Mouse (Mus musculus) limb, embryonic 11.5 days (tissue): ENCODE data around the gene Ccdc85c. TPM values are rescaled to one million over a fixed set of nuclear protein-coding genes. Genes with fewer than 3 reads are reported as not detected.

ENCODE experiments used
- ATAC-seq: fragments of 200-750 bp; cut with Nextera tagmentation; 2 replicates; pipeline ENCODE4 v1.8.0; 2017; ENCODE audit warnings: low read depth; ENCODE audit not compliant: insufficient number of reproducible peaks, low FRiP score, low TSS enrichment
- DNase-seq: peaks from one replicate; pipeline ENCODE4 v3.0.0-alpha.2; 2015; ENCODE audit warnings: low spot score
- H3K27ac ChIP-seq: fragments of 300-500 bp; sonication (generic); replicated peaks from 2 replicates; pipeline ENCODE4 v1.5.1; 2014; ENCODE audit warnings: low read depth, mild to moderate bottlenecking, low read length
- H3K27me3 ChIP-seq: fragments of 300-500 bp; sonication (generic); 2 replicates; pipeline ENCODE4 v1.6.1; 2014; ENCODE audit warnings: mild to moderate bottlenecking, low read length, mixed read lengths; ENCODE audit not compliant: control insufficient read depth, insufficient read depth
- H3K36me3 ChIP-seq: fragments of 300-500 bp; sonication (generic); 2 replicates; pipeline ENCODE4 v1.6.1; 2014; ENCODE audit warnings: mild to moderate bottlenecking, low read length, moderate library complexity, mixed read lengths; ENCODE audit not compliant: control insufficient read depth, insufficient read depth
- H3K4me1 ChIP-seq: fragments of 300-500 bp; sonication (generic); 2 replicates; pipeline ENCODE4 v1.6.1; 2014; ENCODE audit warnings: low read length, mixed read lengths; ENCODE audit not compliant: control insufficient read depth, insufficient read depth
- H3K4me2 ChIP-seq: fragments of 300-500 bp; sonication (generic); 2 replicates; pipeline ENCODE4 v1.6.1; 2014; ENCODE audit warnings: low read depth, mild to moderate bottlenecking, moderate library complexity; ENCODE audit not compliant: severe bottlenecking
- H3K4me3 ChIP-seq: fragments of 300-500 bp; sonication (generic); 2 replicates; pipeline ENCODE4 v1.5.1; 2014; ENCODE audit warnings: low read depth, low read length
- H3K9ac ChIP-seq: fragments of 300-500 bp; sonication (generic); 2 replicates; pipeline ENCODE4 v1.6.1; 2014; ENCODE audit warnings: mild to moderate bottlenecking, low read length
- H3K9me3 ChIP-seq: fragments of 300-500 bp; sonication (generic); 2 replicates; pipeline ENCODE4 v1.6.1; 2016; ENCODE audit warnings: low read length; ENCODE audit not compliant: control insufficient read depth
- WGBS: fragments of 180-500 bp; shearing (Covaris S2); extraction: QIAGEN DNeasy Blood & Tissue Kit; methylation state at CpG from one replicate; pipeline ENCODE4 v1.1.7; 2014; 5-methylcytosine and 5-hydroxymethylcytosine counted together
- polyA plus RNA-seq: library from polyadenylated mRNA; unstranded; fragments of >200 nt; fragmentation: Nextera tagmentation; extraction: Ambion mirVana; gene quantifications from 2 replicates; pipeline ENCODE4 v1.2.1, GENCODE M21; 2014

Gene Ccdc85c
- polyA plus RNA-seq, 1 experiment from 2014 or later = 7.3 TPM

DNA sequence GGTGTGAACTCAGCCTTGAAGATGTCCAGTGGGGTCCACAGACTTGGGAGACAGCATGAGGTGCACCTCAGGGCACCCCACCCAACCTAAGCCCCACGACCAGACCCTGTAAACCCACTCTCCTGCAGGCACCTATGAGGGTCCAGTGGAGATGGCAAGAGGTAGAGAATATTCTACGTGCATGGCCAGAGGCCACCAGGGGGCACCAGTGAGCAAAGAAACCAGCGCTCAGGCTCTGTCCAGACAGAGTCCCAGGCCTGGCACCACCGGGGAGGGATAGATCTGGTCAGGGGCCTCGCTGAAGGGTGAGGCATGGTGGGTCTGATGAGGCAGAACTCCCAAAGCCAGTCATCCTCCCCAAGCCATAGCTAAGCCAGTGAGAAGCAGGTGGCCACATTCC, 68.6 kb downstream of the Ccdc85c start:
- Histone ChIP-seq H3K27ac (no peak overlapping the region), H3K4me2 (no peak overlapping the region), H3K9ac (no peak overlapping the region), H3K27me3 (no peaks in the 10 kb centered on the region), H3K4me3 (no peak overlapping the region), H3K9me3 (no peaks in the 10 kb centered on the region), H3K36me3 (peaks cover 9% of the 10 kb centered on the region; the same call in 1 of the 2 replicates), H3K4me1 (no peaks in the 10 kb centered on the region)
- DNase-seq = peak; percentile 92
- WGBS = 11% methylated on average over 5 of the region's 5 CpGs
- ATAC-seq = peak; percentile 52

DNA sequence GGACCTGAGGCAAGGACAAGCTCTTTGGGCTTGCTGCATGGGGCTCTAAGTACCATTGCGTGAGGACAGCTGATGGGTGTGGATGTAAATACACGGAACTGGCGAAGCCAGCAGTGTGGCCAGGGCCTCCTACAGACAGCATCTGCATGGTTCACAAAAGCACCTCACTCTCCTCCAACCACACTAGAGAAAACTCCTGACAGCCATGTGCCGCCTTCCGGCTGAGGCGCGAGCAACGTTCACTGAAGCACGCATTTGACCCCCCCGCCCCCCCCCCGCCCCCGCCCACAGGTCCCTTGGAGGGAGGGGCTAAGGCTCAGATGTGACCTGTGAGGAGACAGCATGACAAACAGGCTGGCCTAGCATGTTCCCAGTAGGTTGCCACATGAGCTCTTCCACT, 70.2 kb downstream of the Ccdc85c start:
- Histone ChIP-seq H3K4me2 (no peak overlapping the region), H3K4me1 (no peaks in the 10 kb centered on the region), H3K9me3 (no peaks in the 10 kb centered on the region), H3K27ac (no peak overlapping the region), H3K9ac (no peak overlapping the region), H3K27me3 (no peaks in the 10 kb centered on the region), H3K36me3 (peaks cover 11% of the 10 kb centered on the region; the same call in 1 of the 2 replicates), H3K4me3 (no peak overlapping the region)
- ATAC-seq = no peak
- WGBS = 89% methylated on average over 12 of the region's 12 CpGs
- no peak for DNase-seq

DNA sequence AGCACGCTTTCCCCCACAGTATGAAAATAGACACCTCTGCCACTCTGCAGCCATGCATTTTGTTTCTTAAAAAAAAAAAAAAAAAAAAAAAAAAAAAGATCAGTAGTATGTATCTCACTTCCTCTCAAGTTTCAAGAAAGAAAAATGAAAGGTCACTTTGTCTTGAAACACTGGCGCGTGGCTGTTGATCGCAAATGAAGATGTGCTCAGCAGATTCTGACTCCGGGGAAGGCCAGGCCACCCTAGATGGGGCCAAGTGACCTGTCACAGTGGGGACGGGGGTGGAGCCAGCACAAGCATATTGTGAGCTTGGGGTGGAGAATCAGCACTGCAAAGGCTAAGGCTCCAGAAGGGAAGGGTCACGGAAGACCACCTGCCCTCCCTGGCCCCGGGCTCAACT, 71.3 kb downstream of the Ccdc85c start:
- H3K4me1 ChIP-seq = no peaks in the 10 kb centered on the region
- H3K36me3 ChIP-seq = peaks cover 15% of the 10 kb centered on the region; the same call in 1 of the 2 replicates
- H3K4me2 ChIP-seq = no peak overlapping the region
- DNase-seq = no peak
- 87% methylated on average over 8 of the region's 8 CpGs for WGBS
- no peak overlapping the region for H3K27ac ChIP-seq
- no peak overlapping the region for H3K9ac ChIP-seq
- H3K27me3 ChIP-seq = no peaks in the 10 kb centered on the region
- no peak overlapping the region for H3K4me3 ChIP-seq
- H3K9me3 ChIP-seq = no peaks in the 10 kb centered on the region
- no peak for ATAC-seq

DNA sequence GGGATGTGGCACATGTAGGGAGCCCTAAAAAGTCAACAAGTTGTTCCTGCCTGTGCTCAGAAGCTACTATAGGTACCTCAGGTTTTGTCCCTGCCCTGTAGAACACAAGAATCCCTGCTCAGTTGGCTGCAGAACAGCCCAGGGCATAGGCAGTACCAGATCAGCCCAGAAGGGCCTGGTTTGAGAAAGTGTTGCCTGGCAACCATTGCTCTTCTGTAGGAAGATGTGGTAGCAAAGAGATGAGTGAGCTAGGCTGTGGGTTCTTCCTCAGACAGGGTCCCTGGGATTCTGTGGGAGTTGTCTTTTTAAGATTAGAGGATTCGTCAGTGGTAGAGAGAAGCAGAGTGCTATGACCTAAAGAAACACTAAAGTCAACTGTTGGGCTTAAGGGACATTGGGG, 75.1 kb downstream of the Ccdc85c start:
- H3K4me2 ChIP-seq = no peak overlapping the region
- no peak overlapping the region for H3K9ac ChIP-seq
- H3K9me3 ChIP-seq = no peaks in the 10 kb centered on the region
- peaks cover 36% of the 10 kb centered on the region; the same call in 1 of the 2 replicates for H3K36me3 ChIP-seq
- WGBS = 87% methylated on average over 1 of the region's 1 CpGs
- no peak for ATAC-seq
- H3K4me3 ChIP-seq = no peak overlapping the region
- H3K4me1 ChIP-seq = no peaks in the 10 kb centered on the region
- H3K27ac ChIP-seq = no peak overlapping the region
- DNase-seq = no peak
- H3K27me3 ChIP-seq = no peaks in the 10 kb centered on the region

DNA sequence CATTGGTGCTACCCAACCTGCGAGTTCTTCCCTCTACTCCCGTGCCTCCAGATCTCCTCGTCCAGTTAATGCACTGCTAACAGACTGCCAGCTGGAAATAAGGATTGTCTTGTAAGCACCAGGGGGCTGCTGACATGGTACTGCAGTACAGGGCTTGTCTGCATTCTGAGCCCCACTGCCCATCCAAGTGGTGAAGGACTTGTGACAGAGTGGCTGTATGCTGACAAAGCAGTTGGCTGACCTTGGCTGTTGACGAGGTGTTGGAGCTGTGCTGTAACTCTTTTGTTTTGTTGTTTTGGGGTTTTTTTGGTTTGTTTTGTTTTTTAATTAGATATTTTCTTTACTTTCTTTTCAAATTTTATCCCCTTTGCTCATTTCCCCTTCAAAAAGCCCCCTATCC, 76.8 kb downstream of the Ccdc85c start:
- 89% methylated on average over 4 of the region's 4 CpGs for WGBS
- no peaks in the 10 kb centered on the region for H3K27me3 ChIP-seq
- H3K36me3 ChIP-seq = peaks cover 35% of the 10 kb centered on the region; the same call in 1 of the 2 replicates
- no peak for ATAC-seq
- H3K4me1 ChIP-seq = no peaks in the 10 kb centered on the region
- no peak overlapping the region for H3K27ac ChIP-seq
- no peaks in the 10 kb centered on the region for H3K9me3 ChIP-seq
- no peak overlapping the region for H3K4me2 ChIP-seq
- no peak overlapping the region for H3K4me3 ChIP-seq
- no peak overlapping the region for H3K9ac ChIP-seq
- no peak for DNase-seq

DNA sequence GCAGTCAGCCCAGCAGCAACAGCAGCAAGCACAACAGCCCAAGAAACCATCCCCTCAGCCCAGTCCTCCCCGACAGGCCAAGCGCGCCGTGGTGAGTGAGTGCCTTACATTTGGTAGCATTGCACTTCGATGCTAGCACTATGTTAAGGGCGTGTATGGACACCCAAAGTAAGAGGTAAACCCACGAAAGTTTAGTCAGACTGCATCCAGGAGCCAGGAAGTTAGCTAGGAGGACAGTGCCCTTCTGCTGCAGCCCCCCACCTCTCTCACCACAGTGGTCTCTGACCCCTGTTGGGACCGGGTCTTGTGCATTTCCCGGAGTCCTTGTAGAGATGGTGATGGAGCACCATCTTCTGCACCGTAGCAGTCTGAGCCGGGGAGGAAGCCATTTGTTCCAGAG, 79.5 kb downstream of the Ccdc85c start:
- H3K9me3 ChIP-seq = no peaks in the 10 kb centered on the region
- no peak overlapping the region for H3K4me3 ChIP-seq
- no peak overlapping the region for H3K4me2 ChIP-seq
- peaks cover 33% of the 10 kb centered on the region; the same call in 1 of the 2 replicates for H3K36me3 ChIP-seq
- WGBS = 97% methylated on average over 11 of the region's 11 CpGs
- H3K9ac ChIP-seq = no peak overlapping the region
- no peaks in the 10 kb centered on the region for H3K4me1 ChIP-seq
- no peak overlapping the region for H3K27ac ChIP-seq
- no peaks in the 10 kb centered on the region for H3K27me3 ChIP-seq
- DNase-seq (no peak), ATAC-seq (no peak)

DNA sequence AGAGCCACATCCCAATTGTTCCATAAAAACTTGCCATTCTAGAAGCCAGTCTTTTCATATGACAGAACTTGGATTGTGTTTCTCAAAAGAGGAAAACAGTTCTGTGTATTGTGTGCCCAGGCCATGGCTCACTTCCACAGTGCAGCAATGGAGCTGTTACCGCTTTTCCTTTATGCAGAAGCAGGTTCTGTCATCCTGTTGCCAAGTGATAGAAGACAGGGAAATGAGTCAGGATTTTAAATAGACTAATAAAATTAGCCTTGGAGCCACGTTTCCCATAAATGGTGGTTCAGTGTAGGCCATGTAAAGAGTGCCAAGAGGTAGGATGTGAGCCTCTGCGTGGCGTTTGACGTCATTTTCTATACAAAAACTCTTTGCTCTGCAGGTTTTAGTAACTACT, 81.3 kb downstream of the Ccdc85c start:
- Histone ChIP-seq H3K9ac (no peak overlapping the region), H3K27me3 (no peaks in the 10 kb centered on the region), H3K36me3 (peaks cover 29% of the 10 kb centered on the region; the same call in 1 of the 2 replicates), H3K27ac (no peak overlapping the region), H3K9me3 (no peaks in the 10 kb centered on the region), H3K4me3 (no peak overlapping the region), H3K4me2 (no peak overlapping the region), H3K4me1 (no peaks in the 10 kb centered on the region)
- no peak for ATAC-seq
- 83% methylated on average over 5 of the region's 5 CpGs for WGBS
- DNase-seq = no peak

DNA sequence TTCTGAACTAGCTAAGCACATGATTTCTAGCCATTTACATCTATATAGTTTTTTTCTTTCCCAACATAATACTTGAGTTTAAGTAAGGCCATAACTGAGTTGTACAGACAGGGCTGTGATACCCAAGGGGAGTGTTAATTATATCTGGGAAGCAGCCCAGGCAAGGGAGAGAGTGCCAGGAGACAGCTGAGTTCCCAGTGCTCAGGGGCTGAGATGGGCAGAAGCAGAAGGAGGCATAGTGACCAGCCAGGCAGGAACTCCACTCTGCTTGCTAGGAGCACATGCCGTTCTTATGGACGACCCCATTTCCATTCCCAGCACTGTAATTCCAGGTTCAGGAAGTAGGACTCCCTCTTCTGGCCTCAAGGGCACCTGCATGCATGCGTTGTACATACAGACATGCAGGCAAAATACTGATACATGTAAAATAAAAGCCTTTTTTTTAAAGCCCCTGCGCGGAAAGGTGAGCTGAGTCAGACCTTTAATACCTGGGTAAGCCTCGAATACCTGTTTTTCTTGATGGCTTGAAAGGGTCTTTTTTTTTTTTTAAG, 87.6 kb downstream of the Ccdc85c start:
- whole genome bisulfite sequencing = 93% methylated on average over 6 of the region's 6 CpGs

DNA sequence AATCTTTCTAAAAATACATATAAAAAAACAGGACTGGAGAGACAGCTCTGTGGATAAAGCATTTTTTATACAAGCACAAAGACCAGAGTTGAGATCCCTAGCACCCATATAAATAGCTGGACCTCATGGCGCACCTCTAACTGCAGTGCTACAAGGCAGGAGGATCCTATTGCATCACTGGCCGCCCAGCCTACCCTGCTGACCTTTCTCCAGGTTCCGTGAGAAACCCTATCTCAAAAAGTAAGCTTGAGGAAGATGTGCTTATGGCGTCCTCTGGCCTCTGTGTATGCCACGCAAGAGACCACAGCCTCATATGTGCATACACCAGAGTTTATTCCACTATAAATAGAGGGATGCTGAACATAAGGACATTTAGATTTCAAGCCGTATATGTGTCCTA, 93.5 kb downstream of the Ccdc85c start:
- Histone ChIP-seq H3K4me3 (no peak overlapping the region), H3K4me1 (peaks cover 6% of the 10 kb centered on the region; the same call in 1 of the 2 replicates), H3K36me3 (0 out of 2 replicates have a peak, but pooled peaks cover 4% of the 10 kb centered on the region), H3K9ac (no peak overlapping the region), H3K27me3 (no peaks in the 10 kb centered on the region), H3K9me3 (no peaks in the 10 kb centered on the region), H3K4me2 (no peak overlapping the region), H3K27ac (no peak overlapping the region)
- no peak for ATAC-seq
- 95% methylated on average over 6 of the region's 6 CpGs for WGBS
- no peak for DNase-seq

More for the DNA sequence above, 87.6 kb downstream of the Ccdc85c start:
- no peak for DNase-seq
- H3K9ac ChIP-seq = no peak overlapping the region
- H3K27ac ChIP-seq = no peak overlapping the region
- H3K4me1 ChIP-seq = no peaks in the 10 kb centered on the region
- H3K36me3 ChIP-seq = peaks cover 8% of the 10 kb centered on the region; the same call in 1 of the 2 replicates
- H3K4me2 ChIP-seq = no peak overlapping the region
- no peak for ATAC-seq
- H3K27me3 ChIP-seq = no peaks in the 10 kb centered on the region
- no peaks in the 10 kb centered on the region for H3K9me3 ChIP-seq
- H3K4me3 ChIP-seq = no peak overlapping the region
